ENCODE assay signal across 7 mouse cellular contexts in genomic region chr2:35581501-35582340, GRCm38 (mm10). TPM values are rescaled to one million over a fixed set of nuclear protein-coding genes. Genes with fewer than 3 reads are reported as not detected.
DNase-seq lines count a peak whose midpoint lies in the region; ATAC-seq and TF ChIP-seq lines count a peak whose summit lies in the region.

No protein-coding gene starts in this region.

- in situ Hi-C loops in ES-E14 (cut with MboI; ENCODE audit: low sequenced_read_pairs in 2 of 2, unreplicated experiment in 2 of 2): no loop called here

- H3K9me3 ChIP-seq in ES-E14 (ENCODE audit: control insufficient read depth, insufficient read depth, low read depth, low read length): no peaks in the 10 kb centered on the region
- H3K9me3 ChIP-seq in limb, embryonic 11.5 days (ENCODE audit: control insufficient read depth, low read length): no peaks in the 10 kb centered on the region; the same call in 1 of the 2 replicates
- H3K9me3 ChIP-seq in midbrain, embryonic 13.5 days: no peaks in the 10 kb centered on the region

- intact Hi-C loops in heart, postnatal 36 days (cut with DNase I): loop anchor here (1.0 kb wide), 1 partner anchor 37 kb away; no protein-coding TSS in a partner anchor

- H3K4me1 ChIP-seq in ES-E14 (ENCODE audit: control insufficient read depth in 2 of 2, insufficient read depth in 2 of 2, low read length in 2 of 2, poor library complexity in 1 of 2): peaks cover 0 to 4% of the 10 kb centered on the region in 2 experiments; a peak in 1 of 4 replicates
- 0 out of 2 replicates have a peak, but pooled peaks cover 2% of the 10 kb centered on the region for H3K4me1 ChIP-seq in embryonic fibroblast, embryonic 13.5 days (ENCODE audit: control insufficient read depth, insufficient read depth, low read length)
- peaks cover 9% of the 10 kb centered on the region; the same call in 1 of the 2 replicates for H3K4me1 ChIP-seq in limb, embryonic 11.5 days (ENCODE audit: control insufficient read depth, insufficient read depth, low read length)
- peaks cover 20% of the 10 kb centered on the region for H3K4me1 ChIP-seq in midbrain, embryonic 13.5 days (replicated peaks)

- H3K27ac ChIP-seq in ES-E14 (ENCODE audit: insufficient read depth, low read depth, low read length, poor library complexity, severe bottlenecking): no peak overlapping the region
- peak overlapping the region; percentile 14; the same call in 1 of the 2 replicates for H3K27ac ChIP-seq in embryonic fibroblast, embryonic 13.5 days (ENCODE audit: insufficient read depth, low read length)
- H3K27ac ChIP-seq in limb, embryonic 11.5 days (replicated peaks; ENCODE audit: low read depth, low read length): no peak overlapping the region
- H3K27ac ChIP-seq in midbrain, embryonic 13.5 days: no peak overlapping the region

- peak overlapping the region; percentile 85 for H3K4me2 ChIP-seq in limb, embryonic 11.5 days (ENCODE audit: low read depth, severe bottlenecking)
- peak overlapping the region; percentile 91 for H3K4me2 ChIP-seq in midbrain, embryonic 13.5 days (replicated peaks)

- TF ChIP-seq CTCF in embryonic fibroblast, embryonic 13.5 days (IDR thresholded peaks at IDR 0.05; ENCODE audit: borderline replicate concordance, insufficient read depth, low read length): no peak

- WGBS in limb, embryonic 11.5 days: under 1% methylated on average over 76 of the region's 76 CpGs
- WGBS in midbrain, embryonic 13.5 days: under 1% methylated on average over 74 of the region's 76 CpGs

- DNase-seq in ES-E14 (ENCODE audit: low read depth, low spot score): peak; percentile 61
- peak; percentile 74 for DNase-seq in adrenal gland, postnatal 10 days
- DNase-seq in heart, postnatal 36 days: peak; percentile 61 to 70
- DNase-seq in limb, embryonic 11.5 days (ENCODE audit: low spot score): peak; percentile 68
- DNase-seq in thymus, postnatal 4 days: peak; percentile 51

- peak overlapping the region; percentile 59 for H3K9ac ChIP-seq in ES-E14 (ENCODE audit: insufficient read depth, low read depth, low read length, poor library complexity, severe bottlenecking)
- H3K9ac ChIP-seq in limb, embryonic 11.5 days (ENCODE audit: low read length): peak overlapping the region; percentile 54
- H3K9ac ChIP-seq in midbrain, embryonic 13.5 days (replicated peaks): peak overlapping the region; percentile 67

- TF ChIP-seq POLR2A in embryonic fibroblast, embryonic 13.5 days (IDR thresholded peaks at IDR 0.05; ENCODE audit: low read depth, low read length): peak; percentile 28

- no peaks in the 10 kb centered on the region for H3K36me3 ChIP-seq in ES-E14 (ENCODE audit: control insufficient read depth, insufficient read depth, low read length, poor library complexity, severe bottlenecking)
- no peaks in the 10 kb centered on the region for H3K36me3 ChIP-seq in limb, embryonic 11.5 days (ENCODE audit: control insufficient read depth, insufficient read depth, low read length)
- H3K36me3 ChIP-seq in midbrain, embryonic 13.5 days: no peaks in the 10 kb centered on the region

- H3K27me3 ChIP-seq in limb, embryonic 11.5 days (ENCODE audit: control insufficient read depth, insufficient read depth, low read length): peaks cover 29% of the 10 kb centered on the region
- H3K27me3 ChIP-seq in midbrain, embryonic 13.5 days: peaks cover 68% of the 10 kb centered on the region

- 0 out of 2 replicates have a peak, but pooled peaks have one; percentile 18 for ATAC-seq in limb, embryonic 11.5 days (ENCODE audit: insufficient number of reproducible peaks, low FRiP score, low TSS enrichment, low read depth)
- peak; percentile 37 for ATAC-seq in midbrain, embryonic 13.5 days

- H3K4me3 ChIP-seq in ES-E14 (ENCODE audit: insufficient read depth in 1 of 2, low read depth in 1 of 2, low read length in 2 of 2, poor library complexity in 1 of 2, severe bottlenecking in 1 of 2): peak overlapping the region; percentile 64 to 84
- peak overlapping the region; percentile 36 for H3K4me3 ChIP-seq in embryonic fibroblast, embryonic 13.5 days (ENCODE audit: insufficient read depth, low read length)
- H3K4me3 ChIP-seq in limb, embryonic 11.5 days (ENCODE audit: low read depth, low read length): peak overlapping the region; percentile 41
- H3K4me3 ChIP-seq in midbrain, embryonic 13.5 days (replicated peaks): peak overlapping the region; percentile 49

TF ChIP-seq in ES-E14, 5 proteins besides CTCF, POLR2A, EP300 and RAD21:
- TF ChIP-seq ZC3H11A (IDR thresholded peaks at IDR 0.05; ENCODE audit: borderline replicate concordance, low read depth, low read length) (no peak), MAFK (IDR thresholded peaks at IDR 0.05; ENCODE audit: insufficient read depth, low read depth, low read length) (0 out of 2 replicates have a peak, but pooled peaks have one; percentile 17)
TF ChIP-seq in ES-E14: peak in this region for 1.

RNA-seq across cellular contexts. Expression of gene Dab2ip, which starts 23.7 kb away (rescaled TPM):
- total RNA-seq in ES-E14 (2012; rRNA removed): 46.9 and 70.6 TPM in 2 replicates
- 10 to 100 TPM; 55.2 to 69.6 TPM for total RNA-seq in adrenal gland, postnatal 10 days (2021)
- 29.7 and 38.7 TPM in 2 replicates for polyA plus RNA-seq in embryonic fibroblast, embryonic 13.5 days (2011; ENCODE audit: insufficient read length, low read depth, missing spikeins)
- 10 to 100 TPM; 41.7 to 54.2 TPM for total RNA-seq in heart, postnatal 36 days (2021)
- polyA plus RNA-seq in limb, embryonic 11.5 days (2014; fragmentation: Nextera tagmentation; extraction: Ambion mirVana): 53.9 and 56.4 TPM in 2 replicates
- polyA plus RNA-seq in midbrain, embryonic 13.5 days (2015; fragmentation: Nextera tagmentation; extraction: Ambion mirVana): 36.2 and 36.3 TPM in 2 replicates
